ENCODE assay signal across 8 mouse cellular contexts in genomic region chr12:52504331-52505181, GRCm38 (mm10). TPM values are rescaled to one million over a fixed set of nuclear protein-coding genes. Genes with fewer than 3 reads are reported as not detected.
DNase-seq lines count a peak whose midpoint lies in the region; ATAC-seq and TF ChIP-seq lines count a peak whose summit lies in the region.

No protein-coding gene starts in this region.

- H3K79me2 ChIP-seq in myocyte (ENCODE audit: control insufficient read depth, insufficient read depth): peaks cover 50% of the 10 kb centered on the region

- peak overlapping the region; percentile 96 for H3K4me3 ChIP-seq in embryonic facial prominence, embryonic 12.5 days
- H3K4me3 ChIP-seq in heart, embryonic 10.5 days: peak overlapping the region; percentile 98
- H3K4me3 ChIP-seq in liver, embryonic 11.5 days (ENCODE audit: low read depth, low read length): peak overlapping the region; percentile 98
- H3K4me3 ChIP-seq in myocyte: peak overlapping the region; percentile 62

- no peaks in the 10 kb centered on the region for H3K27me3 ChIP-seq in embryonic facial prominence, embryonic 12.5 days
- H3K27me3 ChIP-seq in heart, embryonic 10.5 days (ENCODE audit: insufficient read depth, poor library complexity, severe bottlenecking): no peaks in the 10 kb centered on the region
- no peaks in the 10 kb centered on the region for H3K27me3 ChIP-seq in liver, embryonic 11.5 days (replicated peaks; ENCODE audit: control insufficient read depth, insufficient read depth, low read length)
- no peaks in the 10 kb centered on the region for H3K27me3 ChIP-seq in myocyte (ENCODE audit: control insufficient read depth, insufficient read depth, insufficient read length)

- ATAC-seq in activated CD4-positive, CD25-positive, alpha-beta regulatory T cell, adult 4 months: peak; percentile 19
- peak; percentile 8 for ATAC-seq in embryonic facial prominence, embryonic 12.5 days (ENCODE audit: insufficient number of reproducible peaks, insufficient read depth, low FRiP score, low TSS enrichment)
- ATAC-seq in liver, embryonic 11.5 days (replicated peaks; ENCODE audit: low FRiP score): peak; percentile 37

- DNase-seq in A20 (ENCODE audit: low read depth, low spot score): peak; percentile 64
- peak; percentile 86 for DNase-seq in heart, embryonic 10.5 days (ENCODE audit: low spot score)
- peak; percentile 47 for DNase-seq in kidney, adult 9 months
- peak; percentile 75 for DNase-seq in liver, embryonic 11.5 days (ENCODE audit: low spot score)
- DNase-seq in testis, postnatal 10 days (ENCODE audit: low spot score): peak; percentile 79

- H3K4me2 ChIP-seq in embryonic facial prominence, embryonic 12.5 days (replicated peaks): peak overlapping the region; percentile 75
- H3K4me2 ChIP-seq in liver, embryonic 11.5 days: peak overlapping the region; percentile 78
- peak overlapping the region; percentile 79 for H3K4me2 ChIP-seq in myocyte (ENCODE audit: low read depth)

- H3K9me3 ChIP-seq in embryonic facial prominence, embryonic 12.5 days: no peaks in the 10 kb centered on the region
- no peaks in the 10 kb centered on the region for H3K9me3 ChIP-seq in heart, embryonic 10.5 days
- H3K9me3 ChIP-seq in liver, embryonic 11.5 days (ENCODE audit: control insufficient read depth, low read length): no peaks in the 10 kb centered on the region

- H3K36me3 ChIP-seq in embryonic facial prominence, embryonic 12.5 days: no peaks in the 10 kb centered on the region
- H3K36me3 ChIP-seq in heart, embryonic 10.5 days: 0 out of 2 replicates have a peak, but pooled peaks cover 4% of the 10 kb centered on the region
- H3K36me3 ChIP-seq in liver, embryonic 11.5 days (ENCODE audit: control insufficient read depth, insufficient read depth, low read length): no peaks in the 10 kb centered on the region
- H3K36me3 ChIP-seq in myocyte (ENCODE audit: control insufficient read depth, insufficient read depth): no peaks in the 10 kb centered on the region

- peak overlapping the region; percentile 78 for H3ac ChIP-seq in myocyte (ENCODE audit: control insufficient read depth, insufficient read length)

- no peaks in the 10 kb centered on the region for H3K4me1 ChIP-seq in embryonic facial prominence, embryonic 12.5 days
- H3K4me1 ChIP-seq in heart, embryonic 10.5 days: peaks cover 13% of the 10 kb centered on the region
- no peaks in the 10 kb centered on the region for H3K4me1 ChIP-seq in liver, embryonic 11.5 days (replicated peaks; ENCODE audit: control insufficient read depth, insufficient read depth, low read length)

- no peak for TF ChIP-seq POLR2A in myocyte (IDR thresholded peaks at IDR 0.05; ENCODE audit: insufficient read length, low read depth)

- peak overlapping the region; percentile 100 for H3K27ac ChIP-seq in embryonic facial prominence, embryonic 12.5 days
- H3K27ac ChIP-seq in heart, embryonic 10.5 days: peak overlapping the region; percentile 100
- peak overlapping the region; percentile 96 for H3K27ac ChIP-seq in liver, embryonic 11.5 days (ENCODE audit: low read depth, low read length)

- under 1% methylated on average over 56 of the region's 78 CpGs for WGBS in embryonic facial prominence, embryonic 12.5 days
- under 1% methylated on average over 56 of the region's 78 CpGs for WGBS in heart, embryonic 10.5 days
- under 1% methylated on average over 62 of the region's 78 CpGs for WGBS in liver, embryonic 11.5 days

- H3K9ac ChIP-seq in embryonic facial prominence, embryonic 12.5 days: peak overlapping the region; percentile 94
- peak overlapping the region; percentile 94 for H3K9ac ChIP-seq in liver, embryonic 11.5 days (ENCODE audit: low read depth, low read length)

TF ChIP-seq in myocyte, 11 proteins besides CTCF, POLR2A, EP300 and RAD21:
- no peak for TF ChIP-seq REST (IDR thresholded peaks at IDR 0.05; ENCODE audit: insufficient read depth, insufficient read length)
- no peak for TF ChIP-seq CEBPB (IDR thresholded peaks at IDR 0.05; ENCODE audit: insufficient read depth, poor library complexity, severe bottlenecking)
- no peak for TF ChIP-seq E2F4 (IDR thresholded peaks at IDR 0.05; ENCODE audit: insufficient read depth)
- no peak for TF ChIP-seq MAX (IDR thresholded peaks at IDR 0.05; ENCODE audit: low read depth)
- TF ChIP-seq POLR2AphosphoS2 (IDR thresholded peaks at IDR 0.05; ENCODE audit: insufficient read length, low read depth): no peak
- no peak for TF ChIP-seq USF1 (IDR thresholded peaks at IDR 0.05; ENCODE audit: low read depth)
- TF ChIP-seq MYOG (IDR thresholded peaks at IDR 0.05; ENCODE audit: control insufficient read depth in 1 of 3, insufficient read depth in 1 of 3, insufficient read length in 2 of 3, low read depth in 2 of 3): no peak
- no peak for TF ChIP-seq TCF12 (IDR thresholded peaks at IDR 0.05; ENCODE audit: insufficient read depth, poor library complexity, severe bottlenecking)
- no peak for TF ChIP-seq MYOD1 (IDR thresholded peaks at IDR 0.05; ENCODE audit: control insufficient read depth in 1 of 3, insufficient read length in 2 of 3, low read depth in 2 of 3)
- TF ChIP-seq SRF (IDR thresholded peaks at IDR 0.05; ENCODE audit: control insufficient read depth, insufficient read length, low read depth): no peak
- no peak for TF ChIP-seq TCF3 (IDR thresholded peaks at IDR 0.05; ENCODE audit: insufficient read length, low read depth)
TF ChIP-seq in myocyte: peak in this region for 0.

RNA-seq across cellular contexts. Expression of gene Arhgap5, which starts 0.8 kb away (rescaled TPM):
- polyA plus RNA-seq in activated CD4-positive, CD25-positive, alpha-beta regulatory T cell, adult 4 months (2017; shearing (Covaris generic)): 10 to 100 TPM; 19.4 to 20.3 TPM
- polyA plus RNA-seq in embryonic facial prominence, embryonic 12.5 days (2016; fragmentation: Nextera tagmentation; extraction: Ambion mirVana): 55.5 and 63.4 TPM in 2 replicates
- polyA plus RNA-seq in heart, embryonic 10.5 days (2016; fragmentation: Nextera tagmentation; extraction: Ambion mirVana): 38.7 and 39.0 TPM in 2 replicates
- 28.6 and 29.7 TPM in 2 replicates for polyA plus RNA-seq in liver, embryonic 11.5 days (2014; fragmentation: Nextera tagmentation; extraction: Ambion mirVana)
- 9.9 TPM for polyA plus RNA-seq in myocyte (2012; fragmentation: generic; extraction: Trizol)

Comparison
In these comparisons a context has a peak if more than half of its experiments do, and no peak if none do; other contexts are left out.
1. Peak in every context shown above with its lines: DNase-seq, ATAC-seq, H3K4me3 ChIP-seq and H3K27ac ChIP-seq.